Comparison of ENCODE assay signal across 7 mouse cellular contexts in genomic region chr11:65788154-65788553, GRCm38 (mm10). TPM values are rescaled to one million over a fixed set of nuclear protein-coding genes. Genes with fewer than 3 reads are reported as not detected.
DNase-seq lines count a peak whose midpoint lies in the region; ATAC-seq and TF ChIP-seq lines count a peak whose summit lies in the region.

Map2k4 (minus strand) TSS chr11:65788297.

- H3K4me2 ChIP-seq in intestine, postnatal 0 days (replicated peaks; ENCODE audit: low read depth), result peak within 1 kb of the TSS; percentile 79
- peak within 1 kb of the TSS; percentile 76 for H3K4me2 ChIP-seq in midbrain, embryonic 12.5 days (replicated peaks)

- H3K4me1 ChIP-seq in intestine, postnatal 0 days (replicated peaks; ENCODE audit: control insufficient read depth, insufficient read depth, low read length), result 0 out of 2 replicates have a peak, but pooled peaks cover 2% of the 10 kb centered on the region
- peaks cover 15% of the 10 kb centered on the region for H3K4me1 ChIP-seq in midbrain, embryonic 12.5 days
- H3K4me1 ChIP-seq in small intestine, adult 2 months (ENCODE audit: control insufficient read depth, insufficient read depth, insufficient read length, low read length), result peaks cover 4% of the 10 kb centered on the region; the same call in 1 of the 2 replicates

- DNase-seq in adrenal gland, adult 2 months, result peak; percentile 96
- DNase-seq in embryo, embryonic 9.5 days (ENCODE audit: extremely low spot score), result peak; percentile 97
- no peak for DNase-seq in gonadal fat pad, adult 2 months (ENCODE audit: low read depth)
- DNase-seq in left cerebral cortex, postnatal 4 days, result peak; percentile 93

- TF ChIP-seq POLR2A in small intestine, adult 2 months (IDR thresholded peaks at IDR 0.05; ENCODE audit: low read depth, low read length), result peak; percentile 97

- WGBS in intestine, postnatal 0 days, result under 1% methylated on average over 31 of the region's 36 CpGs
- under 1% methylated on average over 36 of the region's 36 CpGs for WGBS in midbrain, embryonic 12.5 days
- WGBS in small intestine, adult 2 months, result under 1% methylated on average over 30 of the region's 36 CpGs

- peak within 1 kb of the TSS; percentile 99 for H3K9ac ChIP-seq in intestine, postnatal 0 days (ENCODE audit: low read depth, low read length)
- peak within 1 kb of the TSS; percentile 98 for H3K9ac ChIP-seq in midbrain, embryonic 12.5 days (replicated peaks)

- TF ChIP-seq CTCF in intestine, postnatal 0 days (IDR thresholded peaks at IDR 0.05; ENCODE audit: low read depth), result no peak; the same call in 1 of the 2 replicates
- no peak for TF ChIP-seq CTCF in small intestine, adult 2 months (IDR thresholded peaks at IDR 0.05; ENCODE audit: extremely low read depth, insufficient read length, insufficient replicate concordance, low read depth, low read length)

- H3K36me3 ChIP-seq in intestine, postnatal 0 days (ENCODE audit: control insufficient read depth, insufficient read depth), result no peaks in the 10 kb centered on the region
- no peaks in the 10 kb centered on the region for H3K36me3 ChIP-seq in midbrain, embryonic 12.5 days
- no peaks in the 10 kb centered on the region for H3K36me3 ChIP-seq in small intestine, adult 2 months (ENCODE audit: control insufficient read depth, insufficient read depth, low read length)

- intact Hi-C loops in left cerebral cortex, postnatal 4 days (cut with DNase I), result loop anchor here (10.0 kb wide), 1 partner anchor 93 kb away; no protein-coding TSS in a partner anchor

- peak; percentile 99 for ATAC-seq in intestine, postnatal 0 days
- peak; percentile 100 for ATAC-seq in midbrain, embryonic 12.5 days (ENCODE audit: low FRiP score, low read depth)

- peak within 1 kb of the TSS; percentile 97 for H3K27ac ChIP-seq in intestine, postnatal 0 days (ENCODE audit: low read depth, low read length)
- H3K27ac ChIP-seq in midbrain, embryonic 12.5 days (replicated peaks), result peak within 1 kb of the TSS; percentile 86
- H3K27ac ChIP-seq in small intestine, adult 2 months (ENCODE audit: insufficient read depth, low read depth, low read length), result peak within 1 kb of the TSS; percentile 48

- no peaks in the 10 kb centered on the region for H3K9me3 ChIP-seq in intestine, postnatal 0 days (ENCODE audit: control insufficient read depth)
- H3K9me3 ChIP-seq in midbrain, embryonic 12.5 days, result no peaks in the 10 kb centered on the region

- H3K4me3 ChIP-seq in intestine, postnatal 0 days (ENCODE audit: low read depth, low read length), result peak within 1 kb of the TSS; percentile 91
- peak within 1 kb of the TSS; percentile 98 for H3K4me3 ChIP-seq in midbrain, embryonic 12.5 days
- H3K4me3 ChIP-seq in small intestine, adult 2 months (ENCODE audit: low read depth, low read length), result peak within 1 kb of the TSS; percentile 97

- no peaks in the 10 kb centered on the region for H3K27me3 ChIP-seq in intestine, postnatal 0 days (replicated peaks; ENCODE audit: control insufficient read depth, insufficient read depth, low read length)
- H3K27me3 ChIP-seq in midbrain, embryonic 12.5 days, result no peaks in the 10 kb centered on the region
- H3K27me3 ChIP-seq in small intestine, adult 2 months (ENCODE audit: control insufficient read depth, insufficient read depth, low read length), result no peaks in the 10 kb centered on the region

RNA-seq across cellular contexts. Expression of gene Map2k4, which starts in this region (rescaled TPM):
- total RNA-seq in adrenal gland, adult 2 months (2021), result 10 to 100 TPM; 39.3 to 58.4 TPM
- 6.1 and 8.0 TPM in 2 replicates for polyA plus RNA-seq in adrenal gland, adult 2 months (2012; rRNA removed)
- 28.8 and 29.1 TPM in 2 replicates for polyA plus RNA-seq in gonadal fat pad, adult 2 months (2012; rRNA removed)
- 38.9 and 42.7 TPM in 2 replicates for polyA plus RNA-seq in intestine, postnatal 0 days (2015; fragmentation: Nextera tagmentation; extraction: Ambion mirVana)
- 100 to 1,000 TPM; 147 to 159 TPM for total RNA-seq in left cerebral cortex, postnatal 4 days (2021)
- polyA plus RNA-seq in midbrain, embryonic 12.5 days (2016; fragmentation: Nextera tagmentation; extraction: Ambion mirVana), result 64.5 and 69.8 TPM in 2 replicates
- 5.6 and 13.6 TPM in 2 replicates for polyA plus RNA-seq in small intestine, adult 2 months (2012; rRNA removed)
